Mouse (Mus musculus) spleen, postnatal 36 days (tissue): ENCODE results near the gene Tab2.
"Not testable (repeated sequence)": the region's sequence is repeated elsewhere in the genome, so short reads cannot be mapped to it uniquely, and the experiment has no call there.

ENCODE experiments used
- DNase-seq, 2 experiments: peaks; one replicate each; pipeline ENCODE4 v3.0.0; 2022; ENCODE audit warnings: low spot score in 2 of 2, mixed read lengths in 1 of 2

Tab2 gene

GRCm38 (mm10) chr10:7888256-7888868, 67.7 kb downstream of the Tab2 start:
- DNase-seq = no peak

GRCm38 (mm10) chr10:7883524-7883923, 72.5 kb downstream of the Tab2 start:
- peak; percentile 54 to 58 for DNase-seq

DNA sequence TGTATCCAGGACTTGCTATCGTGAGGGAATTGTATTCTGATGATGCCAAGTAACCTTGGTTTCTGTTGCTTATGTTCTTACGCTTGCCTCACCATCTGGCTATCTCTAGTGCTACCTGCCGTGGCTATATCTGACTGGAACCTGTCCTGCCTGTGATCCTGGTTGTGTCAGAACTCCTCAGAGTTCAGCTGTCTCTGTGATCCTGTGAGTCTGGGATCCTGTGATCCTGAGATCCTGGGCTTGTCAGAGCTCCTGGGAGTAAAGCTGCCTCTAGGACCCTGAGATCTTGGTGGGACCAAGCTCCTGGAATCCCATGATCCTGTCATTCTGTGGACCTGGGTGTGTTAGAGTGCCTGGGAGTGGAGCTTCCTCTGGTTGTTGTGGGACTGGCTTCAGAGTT, 74.1 kb downstream of the Tab2 start:
- DNase-seq = no peak

GRCm38 (mm10) chr10:7880283-7880682, 75.7 kb downstream of the Tab2 start:
- DNase-seq = not testable (repeated sequence)

- DNase-seq = no peak
Observed at GRCm38 (mm10) chr10:7874194-7874593, 81.8 kb downstream of the Tab2 start.

- DNase-seq = no peak
Observed at GRCm38 (mm10) chr10:7871381-7872020, 84.5 kb downstream of the Tab2 start.

- DNase-seq = no peak
Observed at GRCm38 (mm10) chr10:7870571-7871315, 85.3 kb downstream of the Tab2 start.

GRCm38 (mm10) chr10:7869746-7870145, 86.3 kb downstream of the Tab2 start:
- no peak for DNase-seq

DNA sequence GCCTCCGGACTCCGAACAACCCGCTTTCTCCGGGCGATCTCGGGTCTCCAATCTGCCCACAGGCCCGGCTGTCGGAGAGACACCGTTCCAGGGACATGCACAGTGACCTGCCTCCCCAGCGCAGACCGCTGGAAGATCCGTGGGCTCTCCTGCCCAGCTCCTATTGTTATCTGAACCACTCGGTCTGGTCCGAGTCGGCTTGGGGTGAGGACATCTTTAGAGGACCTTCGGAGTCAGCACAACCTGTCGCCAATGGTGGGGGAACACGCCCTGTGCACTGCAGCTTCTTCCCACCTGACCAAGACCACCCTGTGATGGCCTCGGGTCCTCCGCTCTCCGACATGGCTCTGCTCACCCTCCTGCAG, 88.4 kb downstream of the Tab2 start:
- no peak for DNase-seq

- no peak for DNase-seq
Observed at GRCm38 (mm10) chr10:7866762-7867665, 89.0 kb downstream of the Tab2 start.

DNA sequence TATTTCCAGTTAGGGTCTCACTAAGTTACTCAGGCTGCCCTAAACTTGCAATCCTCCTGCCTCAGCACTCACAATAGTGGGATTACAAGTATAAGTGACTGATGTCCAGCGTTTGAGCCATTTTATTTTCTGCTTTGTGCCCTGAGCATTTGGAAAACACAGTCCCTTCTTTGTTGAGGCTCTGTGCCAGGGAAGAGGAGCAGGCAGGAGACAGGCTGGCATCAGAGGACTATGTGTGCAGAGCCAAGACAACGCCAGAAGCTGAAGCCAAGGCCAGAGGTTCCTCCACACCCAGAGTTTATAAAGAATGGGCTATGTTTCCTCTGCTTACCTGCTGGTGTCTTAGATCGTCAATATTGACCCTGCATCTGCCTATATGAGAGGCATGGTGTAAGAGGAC, 91.2 kb downstream of the Tab2 start:
- no peak for DNase-seq

- DNase-seq = no peak
Observed at GRCm38 (mm10) chr10:7864184-7864583, 91.8 kb downstream of the Tab2 start.

- no peak for DNase-seq
Observed at GRCm38 (mm10) chr10:7863411-7863810, 92.6 kb downstream of the Tab2 start.

DNA sequence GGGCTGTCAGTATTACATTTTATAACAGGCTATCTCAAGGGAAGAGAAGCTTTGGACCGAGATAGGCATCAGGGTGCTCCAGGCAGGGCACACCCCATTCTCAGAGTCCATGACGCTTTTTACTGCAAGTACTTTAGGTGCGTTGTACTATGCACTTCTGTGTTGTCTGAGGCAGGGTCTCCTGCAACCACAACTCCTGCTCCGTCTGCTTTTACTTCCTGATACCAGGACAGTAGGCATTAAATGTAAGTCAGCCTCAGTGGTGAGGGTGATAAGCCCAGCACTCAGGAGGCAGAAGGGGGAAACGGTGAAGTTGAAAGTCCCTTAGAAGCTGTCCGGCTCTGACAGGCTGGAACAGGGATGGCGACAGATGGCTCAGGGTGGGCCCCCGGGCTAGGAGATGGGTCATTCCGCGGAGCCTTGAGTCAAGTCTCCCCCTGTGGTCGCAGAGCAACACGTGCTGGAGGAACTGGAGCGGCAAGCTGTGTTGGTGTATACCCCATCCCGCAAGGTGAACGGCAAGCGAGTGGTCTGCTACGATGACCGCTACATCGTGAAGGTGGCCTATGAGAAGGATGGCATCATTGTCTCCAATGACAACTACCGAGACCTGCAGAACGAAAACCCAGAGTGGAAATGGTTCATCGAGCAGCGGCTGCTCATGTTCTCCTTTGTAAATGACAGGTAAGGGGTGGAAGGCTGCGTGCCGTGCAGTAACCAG, 93.9 kb downstream of the Tab2 start:
- DNase-seq = no peak

DNA sequence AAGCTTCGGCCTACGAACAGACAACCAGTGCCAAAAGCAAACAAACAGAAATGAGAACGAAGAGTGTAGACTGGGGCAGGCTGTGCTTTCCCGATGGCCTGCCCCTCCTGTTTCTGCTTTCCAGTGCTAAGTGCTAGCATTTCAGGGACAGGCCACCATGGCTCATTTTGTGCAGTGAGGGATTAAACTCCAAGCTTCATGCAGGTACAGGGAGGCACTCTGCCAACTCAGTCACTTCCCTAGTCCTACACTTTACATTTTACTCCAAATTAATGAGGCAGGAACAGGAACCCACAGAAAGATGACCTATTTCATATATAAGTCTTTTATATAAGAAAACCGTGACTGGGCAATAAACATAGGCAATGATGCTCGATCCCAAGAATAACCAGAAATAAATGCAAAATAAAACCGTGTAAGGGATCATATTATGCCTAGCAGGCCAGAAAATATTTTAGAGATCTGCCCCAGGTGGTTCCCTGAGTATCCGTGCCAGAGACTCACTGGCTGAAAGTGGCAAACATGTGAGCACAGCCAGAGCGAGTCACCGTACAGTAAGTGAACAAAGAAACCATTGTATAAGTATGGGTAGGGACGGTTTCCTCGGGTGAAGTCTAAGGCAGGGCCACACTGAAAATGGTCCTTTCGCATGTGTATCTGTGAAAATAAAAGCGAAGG, 94.6 kb downstream of the Tab2 start:
- no peak for DNase-seq

DNA sequence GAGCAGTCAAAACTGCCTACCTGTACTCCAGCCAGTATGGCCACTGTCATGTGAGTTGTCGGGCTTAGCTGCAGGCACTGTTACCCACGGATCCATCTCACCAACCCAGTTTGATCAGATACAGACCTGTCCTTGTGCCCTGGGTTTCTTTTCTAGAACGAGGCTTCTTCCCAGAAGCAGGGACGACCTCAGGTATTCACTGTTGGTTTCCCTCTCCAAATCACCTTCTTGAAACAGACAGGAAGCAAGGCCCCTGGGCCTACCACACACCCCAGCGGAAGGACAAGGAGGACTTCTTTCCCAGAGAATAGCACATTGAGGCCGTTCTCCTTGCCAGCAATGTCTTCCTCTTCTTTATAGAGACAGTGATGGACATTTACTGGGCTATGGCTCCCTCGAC, 95.5 kb downstream of the Tab2 start:
- no peak for DNase-seq
